Mouse (Mus musculus): ENCODE results near the gene Adgra3.

The Adgra3 gene

GRCm38 (mm10) chr5:50032332-50032731 lies 26.5 kb downstream of the Adgra3 start:
- in situ Hi-C loops (cut with MboI; ENCODE audit: unreplicated experiment in 2 of 2): no loop called here

DNA sequence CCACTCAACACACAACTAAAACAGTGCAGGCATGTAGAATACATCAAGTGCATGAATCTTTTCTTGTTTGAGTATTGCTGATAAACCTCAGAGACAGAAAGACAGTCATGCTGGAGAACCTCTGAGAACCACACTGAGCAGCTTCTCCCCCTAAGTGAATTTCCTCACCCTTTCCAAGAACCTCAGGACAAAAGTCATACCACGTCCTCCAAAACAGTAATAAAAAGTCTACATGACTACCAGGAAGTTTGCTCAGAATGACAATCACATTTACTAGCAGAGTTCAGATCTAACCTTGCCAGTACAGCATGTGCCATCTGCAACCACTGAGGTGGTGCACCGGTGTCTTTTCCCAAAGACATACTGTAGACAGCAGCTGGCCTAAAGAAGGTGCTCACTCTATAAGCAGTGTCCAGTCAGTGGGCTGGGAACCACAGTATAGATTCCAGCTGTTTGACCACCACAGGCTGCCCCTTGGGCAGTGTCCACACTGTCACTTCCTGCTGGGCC lies 27.0 kb downstream of the Adgra3 start:
- in situ Hi-C loops (cut with MboI; ENCODE audit: unreplicated experiment in 2 of 2): no loop called here

GRCm38 (mm10) chr5:50031288-50031687 lies 27.5 kb downstream of the Adgra3 start:
- in situ Hi-C loops (cut with MboI; ENCODE audit: unreplicated experiment in 2 of 2): no loop called here

- in situ Hi-C loops (cut with MboI; ENCODE audit: unreplicated experiment in 2 of 2): no loop called here
Measured at GRCm38 (mm10) chr5:50029662-50030061, 29.1 kb downstream of the Adgra3 start.

DNA sequence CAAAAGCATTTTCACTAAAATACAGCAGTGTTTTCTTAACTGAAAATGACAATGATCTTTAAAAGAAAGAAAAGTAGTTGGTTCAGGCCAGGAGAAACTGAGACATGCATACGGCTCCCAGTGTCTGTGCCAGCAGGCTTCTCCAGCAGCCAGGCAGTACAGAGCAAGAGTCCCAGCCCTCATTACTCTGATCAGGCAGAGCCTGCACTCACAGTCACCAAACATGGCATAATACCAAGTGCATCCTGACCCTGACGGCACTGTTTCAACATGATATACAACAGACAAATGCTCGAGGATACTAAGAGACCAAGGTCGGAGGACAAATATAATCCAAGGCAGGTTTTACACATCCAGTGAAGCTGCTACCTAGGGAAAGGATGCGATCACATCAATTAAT lies 31.2 kb downstream of the Adgra3 start:
- in situ Hi-C loops (cut with MboI; ENCODE audit: unreplicated experiment in 2 of 2): no loop called here

DNA sequence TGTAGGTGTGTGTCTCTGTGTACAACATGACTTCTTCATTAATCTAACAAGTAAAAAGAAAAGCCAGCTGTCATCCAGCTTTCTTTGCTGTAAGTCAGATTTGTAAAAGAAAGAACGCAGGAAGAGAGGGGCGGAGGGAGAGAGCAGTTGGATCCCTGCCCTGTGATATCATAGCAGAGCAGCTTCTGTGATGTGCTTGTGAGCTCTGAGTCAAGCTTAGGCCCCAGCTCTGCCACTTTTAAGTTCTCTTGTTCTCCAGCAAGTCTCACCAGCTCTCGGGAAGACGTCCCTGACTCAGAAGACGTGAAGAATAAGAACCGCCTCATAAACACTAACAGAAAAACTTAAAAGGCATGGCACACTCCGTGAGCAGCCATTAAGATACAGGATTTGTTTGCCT lies 31.8 kb downstream of the Adgra3 start:
- in situ Hi-C loops (cut with MboI; ENCODE audit: unreplicated experiment in 2 of 2): no loop called here

DNA sequence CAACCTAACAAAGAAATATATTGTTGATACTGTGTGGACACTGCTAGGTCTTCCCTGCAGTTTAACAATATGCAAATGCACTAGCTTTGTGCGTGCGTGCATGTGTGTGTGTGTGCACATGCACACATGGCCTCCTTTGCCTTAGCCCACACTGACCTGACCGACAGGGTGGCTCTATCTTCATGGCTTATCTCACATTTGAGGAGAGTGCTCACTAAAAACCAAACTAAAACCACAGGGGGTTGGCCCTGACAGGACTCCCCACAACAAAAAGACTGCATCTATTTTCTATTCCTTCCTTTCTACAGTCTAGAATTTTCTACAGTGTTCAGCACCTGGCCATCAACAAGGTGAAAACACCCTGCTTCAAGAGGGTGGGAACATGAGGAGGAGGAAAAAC lies 32.7 kb downstream of the Adgra3 start:
- in situ Hi-C loops (cut with MboI; ENCODE audit: unreplicated experiment in 2 of 2): no loop called here

GRCm38 (mm10) chr5:50024097-50024496 lies 34.7 kb downstream of the Adgra3 start:
- in situ Hi-C loops (cut with MboI; ENCODE audit: unreplicated experiment in 2 of 2): no loop called here

DNA sequence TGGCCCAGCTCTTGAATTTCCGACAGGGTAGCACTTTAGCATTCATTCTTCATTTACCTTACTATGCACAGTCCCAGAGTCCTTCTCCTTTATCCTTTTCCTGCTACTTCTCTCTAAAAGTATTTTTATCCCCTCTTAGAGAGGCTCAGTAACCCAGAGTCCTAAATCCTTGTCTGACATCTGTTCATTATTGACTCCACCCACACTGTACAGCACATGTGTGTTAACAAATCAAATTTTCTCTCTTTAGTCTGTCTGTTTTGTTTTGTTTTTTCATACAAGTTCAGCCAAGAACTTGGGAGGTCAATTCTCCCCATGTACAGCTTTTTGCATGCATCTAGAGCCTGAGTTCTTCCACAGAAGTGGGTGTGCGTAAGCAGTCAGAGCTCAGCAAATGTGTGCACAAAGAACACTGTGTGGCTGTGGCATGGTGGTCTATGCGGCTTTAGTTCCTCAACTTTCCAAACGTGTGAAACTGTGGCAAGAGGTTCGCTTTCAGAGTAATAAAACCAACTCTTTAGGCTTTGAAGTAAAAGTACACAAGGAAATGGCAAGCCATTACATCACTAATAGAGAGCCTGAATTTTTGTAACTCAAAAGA lies 42.7 kb downstream of the Adgra3 start:
- in situ Hi-C loops (cut with MboI; ENCODE audit: unreplicated experiment in 2 of 2): no loop called here

- in situ Hi-C loops (cut with MboI; ENCODE audit: unreplicated experiment in 2 of 2): no loop called here
Measured at GRCm38 (mm10) chr5:50015147-50015697, 43.6 kb downstream of the Adgra3 start.

DNA sequence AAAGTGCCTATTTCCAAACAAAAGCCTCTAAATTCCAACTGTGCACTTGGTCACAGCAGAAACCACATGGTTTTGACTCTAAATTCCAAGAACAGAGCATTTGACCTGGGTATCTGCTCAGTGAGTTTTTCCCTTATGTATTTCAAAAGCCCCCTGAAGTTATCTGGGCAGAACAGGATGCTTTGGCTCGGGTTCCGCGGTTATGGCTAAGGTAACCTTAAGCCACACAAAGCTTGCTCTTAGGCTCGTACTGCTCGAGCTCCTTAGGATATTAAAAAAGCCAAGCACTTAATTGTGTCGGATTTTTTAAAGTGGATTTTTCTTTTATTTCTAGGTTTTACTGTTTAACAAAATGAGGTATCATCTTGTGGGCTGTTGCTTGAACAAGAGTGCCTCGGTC lies 44.1 kb downstream of the Adgra3 start:
- in situ Hi-C loops (cut with MboI; ENCODE audit: unreplicated experiment in 2 of 2): no loop called here

- in situ Hi-C loops (cut with MboI; ENCODE audit: unreplicated experiment in 2 of 2): no loop called here
Measured at GRCm38 (mm10) chr5:50013965-50014364, 44.8 kb downstream of the Adgra3 start.

GRCm38 (mm10) chr5:50008841-50009240 lies 50.0 kb downstream of the Adgra3 start:
- in situ Hi-C loops (cut with MboI; ENCODE audit: unreplicated experiment in 2 of 2): no loop called here

GRCm38 (mm10) chr5:50006915-50007658 lies 51.7 kb downstream of the Adgra3 start:
- in situ Hi-C loops (cut with MboI; ENCODE audit: unreplicated experiment in 2 of 2): no loop called here

GRCm38 (mm10) chr5:50002269-50002668 lies 56.5 kb downstream of the Adgra3 start:
- in situ Hi-C loops (cut with MboI; ENCODE audit: unreplicated experiment in 2 of 2): no loop called here

DNA sequence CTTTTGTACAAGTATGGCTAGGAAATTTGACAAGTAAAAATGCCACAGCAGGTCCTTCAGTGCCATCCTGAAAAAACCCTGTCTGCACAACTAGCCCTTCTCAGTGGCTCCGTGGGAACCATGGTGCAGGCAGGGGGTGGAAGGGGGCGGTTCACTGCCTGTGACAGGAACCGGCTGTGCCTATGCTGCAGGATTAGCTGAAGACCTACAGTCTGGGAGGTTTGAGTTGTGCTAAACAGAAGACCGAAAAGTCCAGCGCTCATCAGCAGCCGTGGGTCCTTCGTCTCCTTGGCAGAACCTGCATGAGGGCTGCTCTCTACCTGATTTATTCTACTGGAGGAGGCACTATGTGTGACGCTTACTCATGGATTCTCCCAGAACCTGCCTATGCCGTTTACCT lies 59.0 kb downstream of the Adgra3 start:
- in situ Hi-C loops (cut with MboI; ENCODE audit: unreplicated experiment in 2 of 2): no loop called here

- in situ Hi-C loops (cut with MboI; ENCODE audit: unreplicated experiment in 2 of 2): no loop called here
Measured at GRCm38 (mm10) chr5:49997019-49997418, 61.8 kb downstream of the Adgra3 start.

GRCm38 (mm10) chr5:49996457-49996856 lies 62.3 kb downstream of the Adgra3 start:
- in situ Hi-C loops (cut with MboI; ENCODE audit: unreplicated experiment in 2 of 2): no loop called here

- in situ Hi-C loops (cut with MboI; ENCODE audit: unreplicated experiment in 2 of 2): no loop called here
Measured at GRCm38 (mm10) chr5:49990737-49991323, 68.0 kb downstream of the Adgra3 start.

DNA sequence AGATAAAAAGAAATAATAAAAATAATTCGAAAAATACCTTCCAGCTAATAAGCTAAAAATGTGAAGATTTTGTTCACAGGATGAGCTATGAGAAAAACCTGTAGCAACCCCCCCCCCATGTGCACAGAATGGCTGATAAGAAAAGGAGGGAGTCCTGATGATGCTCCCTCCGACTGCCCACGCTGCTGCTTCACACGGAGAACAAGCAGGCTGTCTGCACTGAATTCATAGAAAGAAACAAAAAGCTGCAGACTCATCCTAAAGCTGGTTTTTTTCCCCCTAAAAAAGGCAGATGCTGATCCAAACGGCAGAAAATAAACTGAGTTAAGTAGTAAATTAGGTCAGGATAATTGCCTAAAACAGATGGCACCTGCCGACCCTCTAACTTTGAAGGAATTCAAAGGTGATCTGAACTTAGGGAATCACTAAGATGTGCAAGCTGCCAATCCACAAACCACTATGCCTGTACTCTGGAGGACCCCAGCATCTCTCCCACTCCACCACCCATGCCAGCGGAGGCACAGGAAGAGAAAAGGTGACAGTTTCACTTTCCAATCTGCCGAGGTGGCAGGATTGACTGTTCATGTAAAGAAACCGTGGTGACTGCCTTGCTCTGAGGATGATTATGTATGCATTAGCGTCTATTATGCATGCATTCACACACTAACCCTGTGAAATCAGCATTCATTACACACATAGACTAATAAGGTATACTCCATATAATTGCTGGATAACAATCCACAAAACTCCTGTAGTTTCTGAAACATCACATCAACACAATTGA lies 70.6 kb downstream of the Adgra3 start:
- in situ Hi-C loops (cut with MboI; ENCODE audit: unreplicated experiment in 2 of 2): no loop called here

DNA sequence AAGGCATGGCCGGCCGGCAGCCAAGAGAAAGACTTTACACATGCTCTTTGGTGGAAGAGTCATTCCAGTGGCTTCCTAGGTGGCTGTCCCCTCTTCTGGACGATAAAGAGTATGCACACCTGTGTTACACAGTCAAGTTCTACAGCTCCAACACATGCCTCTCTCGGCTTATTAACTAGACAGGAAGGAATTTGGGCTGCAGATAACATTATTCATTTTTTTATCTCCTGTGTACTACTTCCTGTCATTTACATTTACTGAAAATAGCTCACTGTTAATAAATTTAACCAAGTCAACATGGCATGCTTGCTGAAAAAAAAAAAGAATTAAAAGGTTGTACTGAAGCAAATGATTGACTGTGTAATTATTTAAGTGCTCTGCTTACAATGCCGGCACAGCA lies 78.1 kb downstream of the Adgra3 start:
- in situ Hi-C loops (cut with MboI; ENCODE audit: unreplicated experiment in 2 of 2): no loop called here

Data from v-Abl transformed pro-B cells (cell line).